Mouse (Mus musculus) kidney, adult 2 months (tissue): ENCODE measurements around the gene Nxph4. TPM values are rescaled to one million over a fixed set of nuclear protein-coding genes. Genes with fewer than 3 reads are reported as not detected.

ENCODE experiments used
- DNase-seq: peaks from one replicate; pipeline ENCODE4 v3.0.0; 2021
- H3K27ac ChIP-seq: fragments of 200-500 bp; 2 replicates; pipeline ENCODE4 v1.5.1; 2012; ENCODE audit warnings: low read depth, low read length, control low read depth, inconsistent platforms; ENCODE audit not compliant: insufficient read depth
- H3K27me3 ChIP-seq: fragments of 200-500 bp; replicated peaks from 2 replicates; pipeline ENCODE4 v1.6.1; 2012; ENCODE audit warnings: mild to moderate bottlenecking, moderate library complexity, low read length, inconsistent platforms; ENCODE audit not compliant: control insufficient read depth, insufficient read depth
- H3K36me3 ChIP-seq: fragments of 200-500 bp; 2 replicates; pipeline ENCODE4 v1.6.1; 2012; ENCODE audit warnings: mild to moderate bottlenecking, moderate library complexity, low read length, inconsistent platforms; ENCODE audit not compliant: control insufficient read depth, insufficient read depth
- H3K4me1 ChIP-seq: fragments of 200-500 bp; 2 replicates; pipeline ENCODE4 v1.6.1; 2011; ENCODE audit warnings: low read length; ENCODE audit not compliant: control insufficient read depth, insufficient read depth
- H3K4me3 ChIP-seq: fragments of 200-500 bp; 2 replicates; pipeline ENCODE4 v1.5.1; 2011; ENCODE audit warnings: mild to moderate bottlenecking, low read depth, low read length, control low read depth; ENCODE audit not compliant: insufficient read depth
- CTCF ChIP-seq: fragments of 200-500 bp; conservative IDR thresholded peaks from 2 replicates; pipeline ENCODE4 v1.5.1; 2011; ENCODE audit warnings: low read depth, mild to moderate bottlenecking, control low read depth, low read length, moderate library complexity, mixed read lengths; ENCODE audit not compliant: insufficient read depth, insufficient read length
- POLR2A ChIP-seq: fragments of 200-500 bp; IDR thresholded peaks from one replicate; pipeline ENCODE4 v1.6.1; 2011; ENCODE audit warnings: low read depth, low read length, control low read depth
- WGBS: fragments of 180-500 bp; shearing (Covaris S2); methylation state at CpG from one replicate; pipeline ENCODE4 v1.1.7; 2018; 5-methylcytosine and 5-hydroxymethylcytosine counted together
- polyA plus RNA-seq: library from polyadenylated mRNA; depleted of rRNA; stranded (reverse); fragments of >200 nt; gene quantifications from 2 replicates; pipeline ENCODE4 v1.2.3, GENCODE M21; 2012

The Nxph4 gene
- polyA plus RNA-seq, 1 experiment, result 2.0 TPM

GRCm38 (mm10) chr10:127530945-127531344 lies 3.4 kb downstream of the Nxph4 start:
- WGBS, result 2% methylated on average over 24 of the region's 25 CpGs
- Histone ChIP-seq H3K36me3 (no peaks in the 10 kb centered on the region), H3K4me1 (peaks cover 13% of the 10 kb centered on the region), H3K4me3 (no peak overlapping the region), H3K27ac (no peak overlapping the region), H3K27me3 (peaks cover 5% of the 10 kb centered on the region; the same call in 1 of the 2 replicates)
- DNase-seq, result no peak
- no peak for TF ChIP-seq POLR2A
- TF ChIP-seq CTCF, result no peak

GRCm38 (mm10) chr10:127527481-127527880 lies 6.9 kb downstream of the Nxph4 start:
- H3K27me3 ChIP-seq, result peaks cover 4% of the 10 kb centered on the region; the same call in 1 of the 2 replicates
- WGBS, result 16% methylated on average over 17 of the region's 17 CpGs
- no peak for TF ChIP-seq POLR2A
- no peak for TF ChIP-seq CTCF
- H3K27ac ChIP-seq, result no peak overlapping the region
- no peak for DNase-seq
- H3K4me3 ChIP-seq, result no peak overlapping the region
- peaks cover 3% of the 10 kb centered on the region; the same call in 1 of the 2 replicates for H3K4me1 ChIP-seq
- no peaks in the 10 kb centered on the region for H3K36me3 ChIP-seq

- TF ChIP-seq CTCF, result peak; percentile 43
- no peak for TF ChIP-seq POLR2A
- WGBS, result 1% methylated on average over 26 of the region's 26 CpGs
- Histone ChIP-seq H3K4me1 (peaks cover 3% of the 10 kb centered on the region; the same call in 1 of the 2 replicates), H3K27ac (no peak overlapping the region), H3K27me3 (peaks cover 4% of the 10 kb centered on the region; the same call in 1 of the 2 replicates), H3K4me3 (peak overlapping the region; percentile 0; the same call in 1 of the 2 replicates), H3K36me3 (no peaks in the 10 kb centered on the region)
- DNase-seq, result peak; percentile 76
Measured at GRCm38 (mm10) chr10:127526681-127527080, 7.7 kb downstream of the Nxph4 start.

DNA sequence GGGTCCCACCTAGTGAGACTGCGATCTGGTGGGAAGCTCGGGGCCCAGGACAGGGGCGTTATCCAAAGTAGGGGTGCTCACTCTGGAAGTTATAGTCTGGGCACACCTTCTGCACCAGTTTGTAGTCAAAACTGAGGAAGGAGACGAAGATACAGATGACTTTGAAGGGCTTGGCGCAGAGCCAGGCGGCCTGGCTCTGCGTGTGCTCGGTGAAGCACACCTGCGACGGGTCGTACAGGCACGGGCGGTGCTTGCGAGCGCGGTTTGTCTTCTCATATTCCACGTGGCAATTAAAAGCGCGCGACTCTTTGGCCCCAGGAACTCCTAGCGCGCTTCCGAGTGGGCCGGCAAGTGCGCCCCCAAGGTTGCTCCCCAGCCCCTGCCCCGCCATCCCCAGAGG lies 8.3 kb downstream of the Nxph4 start:
- H3K27ac ChIP-seq, result no peak overlapping the region
- H3K4me3 ChIP-seq, result 0 out of 2 replicates have a peak overlapping the region, but pooled peaks have one; percentile 0
- peaks cover 3% of the 10 kb centered on the region; the same call in 1 of the 2 replicates for H3K27me3 ChIP-seq
- no peaks in the 10 kb centered on the region for H3K36me3 ChIP-seq
- DNase-seq, result no peak
- 3% methylated on average over 26 of the region's 26 CpGs for WGBS
- peaks cover 6% of the 10 kb centered on the region; the same call in 1 of the 2 replicates for H3K4me1 ChIP-seq
- TF ChIP-seq CTCF (no peak), POLR2A (no peak)

DNA sequence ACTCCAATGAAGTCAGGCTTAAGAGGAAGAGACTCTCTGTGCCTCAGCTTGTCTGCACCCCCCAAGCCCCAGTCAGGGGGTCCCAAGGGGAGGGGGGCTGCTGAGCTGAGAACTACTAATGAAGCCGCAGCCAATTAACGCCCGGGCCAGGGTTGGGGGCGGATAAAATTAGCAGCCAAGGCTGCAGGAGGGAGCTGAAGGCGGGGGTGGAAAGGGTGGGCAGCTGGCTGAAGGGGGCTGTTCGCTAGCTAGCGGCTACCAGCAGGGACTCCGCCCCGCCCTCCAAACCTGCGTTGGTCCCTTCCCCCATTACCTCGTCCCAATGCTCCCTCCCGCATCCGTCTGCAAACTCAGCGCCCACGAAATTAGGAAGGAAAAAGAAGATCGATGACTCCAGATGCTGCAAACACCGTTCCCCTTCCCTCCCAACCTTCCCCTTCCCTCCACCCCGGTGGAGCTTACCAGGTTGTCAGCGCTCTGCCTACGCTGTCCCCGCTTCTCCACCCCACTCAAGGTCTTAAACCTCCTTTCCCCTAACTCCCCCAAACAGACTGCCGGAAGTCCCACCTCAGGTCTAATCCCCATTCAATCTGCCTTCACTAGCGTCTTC lies 9.6 kb downstream of the Nxph4 start:
- H3K36me3 ChIP-seq, result no peaks in the 10 kb centered on the region
- DNase-seq, result no peak
- WGBS, result 23% methylated on average over 23 of the region's 23 CpGs
- H3K4me3 ChIP-seq, result no peak overlapping the region
- H3K27ac ChIP-seq, result no peak overlapping the region
- peaks cover 6% of the 10 kb centered on the region; the same call in 1 of the 2 replicates for H3K4me1 ChIP-seq
- TF ChIP-seq CTCF (no peak), POLR2A (no peak)
- H3K27me3 ChIP-seq, result peaks cover 1% of the 10 kb centered on the region; the same call in 1 of the 2 replicates

GRCm38 (mm10) chr10:127522088-127522581 lies 12.2 kb downstream of the Nxph4 start, which contains the start of gene Shmt2:
Shmt2 (minus strand) TSS chr10:127522444.
- WGBS, result under 1% methylated on average over 21 of the region's 21 CpGs
- H3K4me3 ChIP-seq, result peak within 1 kb of the TSS; percentile 98
- H3K4me1 ChIP-seq, result peaks cover 6% of the 10 kb centered on the region; the same call in 1 of the 2 replicates
- 0 out of 2 replicates have a peak, but pooled peaks cover 1% of the 10 kb centered on the region for H3K36me3 ChIP-seq
- peak; percentile 91 for DNase-seq
- peak within 1 kb of the TSS; percentile 92 for H3K27ac ChIP-seq
- TF ChIP-seq POLR2A (no peak), CTCF (no peak)
- peaks cover 1% of the 10 kb centered on the region; the same call in 1 of the 2 replicates for H3K27me3 ChIP-seq

- Histone ChIP-seq H3K4me1 (peaks cover 9% of the 10 kb centered on the region; the same call in 1 of the 2 replicates), H3K36me3 (0 out of 2 replicates have a peak, but pooled peaks cover 1% of the 10 kb centered on the region), H3K27ac (peak overlapping the region; percentile 92), H3K27me3 (peaks cover 1% of the 10 kb centered on the region; the same call in 1 of the 2 replicates), H3K4me3 (peak overlapping the region; percentile 98)
- DNase-seq, result no peak
- TF ChIP-seq CTCF (no peak), POLR2A (no peak)
- WGBS, result 5% methylated on average over 12 of the region's 12 CpGs
Measured at GRCm38 (mm10) chr10:127521611-127522080, 12.7 kb downstream of the Nxph4 start.
